Mouse (Mus musculus): ENCODE data around the gene Arid5b. TPM values are rescaled to one million over a fixed set of nuclear protein-coding genes. Genes with fewer than 3 reads are reported as not detected.

Arid5b gene
- total and polyA plus RNA-seq, 2 experiments from 2014 or later, result 13.3 to 13.6 TPM

DNA sequence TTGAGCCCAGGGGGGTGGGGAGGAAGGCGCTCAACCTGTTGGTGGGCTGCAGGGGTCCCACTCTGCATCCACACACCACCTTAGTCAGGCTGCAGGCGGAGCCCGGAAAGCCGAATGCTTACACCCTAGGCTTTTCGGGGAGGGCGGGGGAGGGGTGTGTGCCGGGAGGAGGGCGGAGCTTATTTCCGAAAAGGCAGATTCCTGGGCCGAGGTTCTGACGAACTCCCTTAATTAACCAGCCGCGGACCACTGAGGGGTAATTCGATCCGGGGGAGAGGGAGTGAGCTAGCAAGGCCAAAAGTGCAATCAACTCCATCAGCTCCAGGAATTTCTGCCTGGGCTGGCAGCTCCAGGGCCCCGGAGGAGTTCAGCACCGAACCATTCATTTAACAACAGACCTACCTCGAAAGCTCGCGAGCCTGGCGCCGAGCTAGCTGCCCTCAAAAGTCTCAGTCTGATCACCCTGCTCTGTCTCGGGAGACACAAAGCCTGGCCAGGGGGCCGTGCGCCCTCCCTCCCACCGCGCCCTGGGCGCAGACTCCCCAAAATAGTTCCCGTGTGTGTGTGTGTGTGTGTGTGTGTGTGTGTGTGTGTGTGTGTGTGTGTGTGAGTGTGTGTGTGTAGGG lies 2.1 kb downstream of the Arid5b start:
- Histone ChIP-seq H3K36me3 (ENCODE audit: insufficient read depth, low read length) (no peaks in the 10 kb centered on the region), H3K27me3 (ENCODE audit: insufficient read depth, low read length) (no peaks in the 10 kb centered on the region), H3K4me1 (ENCODE audit: insufficient read depth, low read length) (no peaks in the 10 kb centered on the region; the same call in 1 of the 2 replicates), H3K9me3 (ENCODE audit: low read length) (no peaks in the 10 kb centered on the region), H3K4me2 (ENCODE audit: low read depth, low read length, poor library complexity, severe bottlenecking) (peak overlapping the region; percentile 83), H3K4me3 (ENCODE audit: low read depth, low read length) (peak overlapping the region; percentile 61), H3K27ac (ENCODE audit: low read depth, low read length) (peak overlapping the region; percentile 83), H3K9ac (replicated peaks; ENCODE audit: low read length, poor library complexity, severe bottlenecking) (peak overlapping the region; percentile 77)
- peak; percentile 75 for ATAC-seq (ENCODE audit: low FRiP score)
- under 1% methylated on average over 25 of the region's 29 CpGs for WGBS
- TF ChIP-seq CTCF (IDR thresholded peaks at IDR 0.05), result no peak
- peak; percentile 80 for DNase-seq (ENCODE audit: low spot score)

DNA sequence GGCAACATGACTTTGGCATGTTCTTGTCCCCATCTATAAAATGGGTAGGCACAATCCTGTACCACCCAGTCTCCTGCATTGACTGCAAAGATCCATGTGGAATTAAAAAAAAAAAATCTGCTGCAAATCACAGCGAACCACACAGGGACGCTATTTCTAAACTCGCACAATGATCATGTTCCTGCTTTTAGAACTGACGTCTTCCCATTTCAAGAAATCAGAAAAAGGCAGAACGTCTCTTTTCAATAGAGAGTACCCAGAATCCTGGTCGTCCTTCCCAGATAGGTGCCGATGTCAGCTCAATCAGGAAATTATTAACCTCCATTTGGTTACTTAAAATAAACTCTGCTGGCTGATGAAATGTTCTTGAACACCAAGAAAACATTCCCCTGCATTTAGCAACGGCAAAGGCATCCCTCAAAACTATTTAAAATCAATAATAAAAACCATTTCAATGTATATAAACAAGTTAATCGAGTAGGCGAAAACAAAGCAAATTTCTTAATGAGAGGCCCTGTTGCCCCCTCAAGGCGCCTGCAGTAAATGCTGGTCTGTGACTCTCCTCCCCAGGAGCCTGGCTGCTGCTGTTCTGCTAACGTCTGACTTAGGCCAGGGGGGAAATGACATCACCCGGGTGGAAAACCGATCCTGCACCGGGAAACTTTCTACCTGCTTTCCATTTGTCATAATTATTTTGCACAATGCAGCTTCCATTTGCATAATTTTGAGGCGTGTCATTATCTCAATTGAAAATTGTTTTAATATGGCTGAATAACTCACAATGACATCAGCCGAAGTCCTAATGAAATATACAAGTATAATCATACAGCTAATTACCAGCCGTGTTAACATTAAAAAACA lies 3.4 kb downstream of the Arid5b start:
- Histone ChIP-seq H3K4me2 (ENCODE audit: low read depth, low read length, poor library complexity, severe bottlenecking) (peak overlapping the region; percentile 83), H3K27ac (ENCODE audit: low read depth, low read length) (peak overlapping the region; percentile 83; the same call in 1 of the 2 replicates), H3K36me3 (ENCODE audit: insufficient read depth, low read length) (no peaks in the 10 kb centered on the region), H3K9ac (replicated peaks; ENCODE audit: low read length, poor library complexity, severe bottlenecking) (peak overlapping the region; percentile 5; the same call in 1 of the 2 replicates), H3K9me3 (ENCODE audit: low read length) (no peaks in the 10 kb centered on the region), H3K4me1 (ENCODE audit: insufficient read depth, low read length) (no peaks in the 10 kb centered on the region), H3K27me3 (ENCODE audit: insufficient read depth, low read length) (no peaks in the 10 kb centered on the region), H3K4me3 (ENCODE audit: low read depth, low read length) (peak overlapping the region; percentile 61)
- DNase-seq (ENCODE audit: low spot score) (peak; percentile 63), ATAC-seq (ENCODE audit: low FRiP score) (no peak)
- 19% methylated on average over 18 of the region's 18 CpGs for WGBS
- TF ChIP-seq CTCF (IDR thresholded peaks at IDR 0.05), result peak; percentile 59

- Histone ChIP-seq H3K36me3 (ENCODE audit: insufficient read depth, low read length) (no peaks in the 10 kb centered on the region), H3K9ac (replicated peaks; ENCODE audit: low read length, poor library complexity, severe bottlenecking) (no peak overlapping the region), H3K9me3 (ENCODE audit: low read length) (no peaks in the 10 kb centered on the region), H3K27ac (ENCODE audit: low read depth, low read length) (no peak overlapping the region), H3K27me3 (ENCODE audit: insufficient read depth, low read length) (no peaks in the 10 kb centered on the region), H3K4me1 (ENCODE audit: insufficient read depth, low read length) (no peaks in the 10 kb centered on the region), H3K4me3 (ENCODE audit: low read depth, low read length) (no peak overlapping the region), H3K4me2 (ENCODE audit: low read depth, low read length, poor library complexity, severe bottlenecking) (no peak overlapping the region)
- ATAC-seq (ENCODE audit: low FRiP score) (no peak), DNase-seq (ENCODE audit: low spot score) (no peak)
- WGBS, result 87% methylated on average over 10 of the region's 10 CpGs
- no peak for TF ChIP-seq CTCF (IDR thresholded peaks at IDR 0.05)
Measured at GRCm38 (mm10) chr10:68269789-68270188, 8.8 kb downstream of the Arid5b start.

- no peak overlapping the region for H3K9ac ChIP-seq (replicated peaks; ENCODE audit: low read length, poor library complexity, severe bottlenecking)
- 73% methylated on average over 5 of the region's 5 CpGs for WGBS
- H3K4me2 ChIP-seq (ENCODE audit: low read depth, low read length, poor library complexity, severe bottlenecking), result no peak overlapping the region
- no peak overlapping the region for H3K27ac ChIP-seq (ENCODE audit: low read depth, low read length)
- no peaks in the 10 kb centered on the region for H3K27me3 ChIP-seq (ENCODE audit: insufficient read depth, low read length)
- H3K9me3 ChIP-seq (ENCODE audit: low read length), result no peaks in the 10 kb centered on the region
- no peak for ATAC-seq (ENCODE audit: low FRiP score)
- no peak for TF ChIP-seq CTCF (IDR thresholded peaks at IDR 0.05)
- DNase-seq (ENCODE audit: low spot score), result no peak
- H3K4me1 ChIP-seq (ENCODE audit: insufficient read depth, low read length), result no peaks in the 10 kb centered on the region
- no peaks in the 10 kb centered on the region for H3K36me3 ChIP-seq (ENCODE audit: insufficient read depth, low read length)
- no peak overlapping the region for H3K4me3 ChIP-seq (ENCODE audit: low read depth, low read length)
Measured at GRCm38 (mm10) chr10:68268629-68269028, 9.9 kb downstream of the Arid5b start.

DNA sequence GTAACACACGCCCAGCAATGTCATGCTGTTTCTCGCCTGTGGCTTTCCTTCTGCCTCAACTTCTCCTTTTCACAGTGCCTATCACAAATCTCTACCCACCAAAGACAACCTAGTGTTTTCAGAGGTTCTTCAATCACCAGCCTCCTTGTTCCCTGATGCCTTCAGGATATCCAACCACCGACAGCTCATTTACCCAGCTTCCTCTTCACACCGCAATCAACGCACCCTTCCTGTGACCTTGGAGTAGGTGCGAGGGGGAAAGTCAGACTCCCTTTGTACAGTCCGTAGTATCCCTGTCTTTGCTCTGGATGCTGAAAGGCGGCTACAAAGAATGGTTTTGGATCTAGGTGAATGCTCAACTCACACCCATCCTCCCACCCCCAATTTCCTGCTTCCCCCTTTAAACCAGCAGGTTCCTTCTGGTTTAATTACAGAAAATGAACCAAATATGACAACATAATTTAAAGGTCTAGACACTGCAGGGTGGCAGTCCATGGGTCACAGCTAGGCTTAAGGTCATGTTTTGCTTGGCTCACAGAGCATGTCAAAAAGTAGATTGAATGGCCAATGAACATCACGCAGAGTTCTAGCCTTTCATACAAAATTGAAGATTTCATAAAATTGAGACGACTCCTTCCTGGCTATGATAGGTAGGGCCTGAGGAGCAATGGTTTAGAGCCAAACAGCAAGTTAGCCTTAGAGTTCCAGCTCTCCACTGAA lies 14.4 kb downstream of the Arid5b start:
- no peak overlapping the region for H3K9ac ChIP-seq (replicated peaks; ENCODE audit: low read length, poor library complexity, severe bottlenecking)
- ATAC-seq (ENCODE audit: low FRiP score) (no peak), DNase-seq (ENCODE audit: low spot score) (no peak)
- no peak overlapping the region for H3K27ac ChIP-seq (ENCODE audit: low read depth, low read length)
- no peak overlapping the region for H3K4me2 ChIP-seq (ENCODE audit: low read depth, low read length, poor library complexity, severe bottlenecking)
- H3K4me3 ChIP-seq (ENCODE audit: low read depth, low read length), result no peak overlapping the region
- no peaks in the 10 kb centered on the region for H3K36me3 ChIP-seq (ENCODE audit: insufficient read depth, low read length)
- WGBS, result 94% methylated on average over 10 of the region's 10 CpGs
- no peaks in the 10 kb centered on the region for H3K4me1 ChIP-seq (ENCODE audit: insufficient read depth, low read length)
- TF ChIP-seq CTCF (IDR thresholded peaks at IDR 0.05), result no peak
- no peaks in the 10 kb centered on the region for H3K27me3 ChIP-seq (ENCODE audit: insufficient read depth, low read length)
- H3K9me3 ChIP-seq (ENCODE audit: low read length), result no peaks in the 10 kb centered on the region
